Mouse (Mus musculus) left cerebral cortex, adult 2 months (tissue): Measurements from ENCODE around the gene Gm10283. TPM values are rescaled to one million over a fixed set of nuclear protein-coding genes. Genes with fewer than 3 reads are reported as not detected.
"Not testable (repeated sequence)": the region's sequence is repeated elsewhere in the genome, so short reads cannot be mapped to it uniquely, and the experiment has no call there.

Source experiments
- DNase-seq, 2 experiments: peaks; one replicate each; pipeline ENCODE4 v3.0.0; 2021 to 2022; ENCODE audit warnings: low spot score in 2 of 2, mixed read lengths in 1 of 2; ENCODE audit errors: extremely low spot score in 1 of 2
- H3K27ac ChIP-seq: fragments of 200-600 bp; 2 replicates; pipeline ENCODE4 v1.8.1; 2022
- H3K4me3 ChIP-seq: fragments of 200-600 bp; 2 replicates; pipeline ENCODE4 v1.8.1; 2022
- CTCF ChIP-seq: fragments of 200-600 bp; IDR thresholded peaks from 2 replicates; pipeline ENCODE4 v1.8.1; 2022; ENCODE audit warnings: antibody characterized with exemption, mild to moderate bottlenecking, moderate library complexity
- intact Hi-C: fragments of 180-260 bp; cut with DNase I; formaldehyde crosslinking; loops from one replicate; pipeline ENCODE4 v1.15.1; 2025
- long read RNA-seq, 2 experiments: library from polyadenylated mRNA; stranded (forward); transcript quantifications; one replicate each; pipeline ENCODE4 v2.0.0; 2021; ENCODE audit warnings: borderline mapping rate in 2 of 2
- total RNA-seq, 2 experiments: library from RNA; stranded (reverse); gene quantifications; 2 replicates each; pipeline ENCODE4 v1.2.3; 2021

Gene Gm10283
- total RNA-seq, result not detected
- long read RNA-seq, experiment 1, result 0 reads
- long read RNA-seq, experiment 2, result 0 reads

DNA sequence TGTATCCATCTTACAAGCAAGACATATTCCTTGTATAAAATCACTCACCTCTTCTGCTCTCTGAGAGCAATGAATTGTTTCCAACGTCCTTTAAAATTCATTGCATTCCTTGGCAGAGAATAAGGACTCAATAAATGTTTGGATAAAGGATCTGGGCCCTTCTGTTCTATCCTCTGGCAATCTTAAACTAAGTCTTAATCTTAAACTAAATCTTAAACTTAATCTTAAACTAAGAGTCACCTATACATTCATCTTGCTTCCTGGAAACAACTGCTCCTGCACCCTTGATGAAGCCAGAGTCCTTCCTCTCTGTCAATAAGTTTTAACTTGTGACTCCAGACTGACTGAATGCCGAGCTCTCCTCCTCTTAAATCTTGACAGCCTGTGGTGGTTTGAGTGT lies at the start of gene Gm10283:
TSS of gene Gm10283 (minus strand) at position 101 of the 400 bp plus-strand sequence.
- no peak within 1 kb of the TSS for H3K27ac ChIP-seq
- intact Hi-C loops, result loop anchor here (10.0 kb wide), 3 partner anchors 482 to 1012 kb away; partner anchors contain the start of gene Clcn3
- H3K4me3 ChIP-seq, result no peak within 1 kb of the TSS
- DNase-seq, result no peak
- TF ChIP-seq CTCF, result no peak

DNA sequence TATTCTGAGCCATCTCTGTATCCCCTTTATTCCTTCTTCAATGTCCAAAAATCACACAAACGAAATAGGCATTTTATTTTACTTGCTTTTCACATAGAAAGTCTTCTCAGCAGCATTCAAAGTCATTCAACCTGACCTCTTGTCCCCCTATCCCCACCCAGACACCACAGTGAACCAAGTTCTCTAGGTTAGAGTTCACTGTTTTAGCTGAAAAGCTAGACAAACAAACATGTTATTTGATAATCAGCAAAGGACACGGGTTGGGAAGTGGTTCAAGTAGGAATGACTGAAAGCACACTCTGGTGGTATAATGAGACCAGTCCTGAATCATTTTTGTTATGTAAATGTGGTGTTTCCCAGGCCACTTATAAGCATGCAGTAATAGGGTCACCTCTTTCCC lies 31.9 kb upstream of the Gm10283 start:
- Histone ChIP-seq H3K4me3 (no peak overlapping the region), H3K27ac (no peak overlapping the region)
- TF ChIP-seq CTCF, result no peak
- DNase-seq, result no peak
- intact Hi-C loops, result no loop called here

DNA sequence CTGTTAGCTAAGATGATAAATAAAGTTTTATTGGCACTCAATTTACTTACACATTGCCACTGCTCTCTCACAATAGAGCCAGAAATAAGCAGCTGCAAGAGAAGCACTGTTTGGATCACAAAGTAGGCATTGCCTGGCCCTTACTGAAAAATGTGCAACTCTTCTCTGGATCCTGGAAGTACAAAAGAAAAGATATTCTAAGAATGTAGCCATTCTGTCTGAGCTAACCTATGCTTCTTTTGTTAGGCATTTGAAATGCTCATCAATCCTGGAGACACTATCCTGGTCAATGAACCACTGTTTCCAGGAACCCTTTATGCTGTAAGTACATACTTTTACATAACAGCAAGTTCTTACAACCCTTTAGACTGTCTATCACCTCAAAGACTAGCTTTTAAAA lies 15.3 kb upstream of the Gm10283 start:
- Histone ChIP-seq H3K4me3 (no peak overlapping the region), H3K27ac (no peak overlapping the region)
- DNase-seq, result no peak
- intact Hi-C loops, result no loop called here
- no peak for TF ChIP-seq CTCF

GRCm38 (mm10) chr8:60505653-60506521 lies 2.9 kb upstream of the Gm10283 start, which contains the start of gene Aadat:
Gene Aadat, plus strand, starts transcription at chr8:60505932.
- Histone ChIP-seq H3K27ac (peak within 1 kb of the TSS; percentile 60), H3K4me3 (peak within 1 kb of the TSS; percentile 56)
- DNase-seq, result peak; percentile 62 to 68
- peak; percentile 86 for TF ChIP-seq CTCF
- intact Hi-C loops, result loop anchor here (2.0 to 10.0 kb wide), 5 partner anchors 85 to 1009 kb away; partner anchors contain the start of gene Clcn3

- DNase-seq, intact Hi-C loops, H3K4me3 ChIP-seq, H3K27ac ChIP-seq: not testable (repeated sequence)
Measured at GRCm38 (mm10) chr8:60495046-60495445, 8.0 kb downstream of the Gm10283 start.

DNA sequence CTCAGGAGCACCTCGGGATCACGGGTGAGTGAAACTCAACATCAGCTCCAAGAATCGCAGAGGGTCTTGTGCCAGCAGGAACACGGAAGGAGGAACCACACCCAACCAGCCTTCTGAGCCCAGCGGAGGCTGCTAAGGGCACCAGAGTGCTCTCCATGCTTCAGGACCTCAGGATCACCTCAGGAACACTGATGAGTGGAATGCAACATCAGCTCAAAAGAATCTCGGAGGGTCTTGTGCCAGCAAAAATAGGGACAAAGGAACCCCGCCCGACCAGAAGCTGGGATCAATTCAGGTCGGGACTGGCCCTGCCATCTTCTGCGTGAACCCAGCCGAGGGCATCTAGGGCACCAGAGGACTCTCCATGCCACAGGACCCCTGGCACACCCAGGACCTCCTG lies 8.4 kb downstream of the Gm10283 start:
- TF ChIP-seq CTCF, result no peak

GRCm38 (mm10) chr8:60492471-60492870 lies 10.5 kb downstream of the Gm10283 start:
- no peak for TF ChIP-seq CTCF
- intact Hi-C loops, result no loop called here
- DNase-seq, result no peak
- Histone ChIP-seq H3K27ac (no peak overlapping the region), H3K4me3 (no peak overlapping the region)

More for the DNA sequence above, 8.4 kb downstream of the Gm10283 start:
- intact Hi-C loops, result no loop called here
- Histone ChIP-seq H3K27ac (no peak overlapping the region), H3K4me3 (no peak overlapping the region)
- no peak for DNase-seq

GRCm38 (mm10) chr8:60491871-60492270 lies 11.1 kb downstream of the Gm10283 start:
- no peak overlapping the region for H3K27ac ChIP-seq
- no peak overlapping the region for H3K4me3 ChIP-seq
- intact Hi-C loops, result no loop called here
- no peak for DNase-seq
- no peak for TF ChIP-seq CTCF

GRCm38 (mm10) chr8:60490147-60490546 lies 12.9 kb downstream of the Gm10283 start:
- intact Hi-C loops, result no loop called here
- no peak for TF ChIP-seq CTCF
- no peak for DNase-seq
- Histone ChIP-seq H3K27ac (no peak overlapping the region), H3K4me3 (no peak overlapping the region)

GRCm38 (mm10) chr8:60466686-60467335 lies 36.2 kb downstream of the Gm10283 start:
- Histone ChIP-seq H3K4me3 (peak overlapping the region; percentile 46), H3K27ac (no peak overlapping the region)
- DNase-seq, result peak; percentile 76 to 79
- intact Hi-C loops, result loop anchor here (2.0 to 10.0 kb wide), 3 partner anchors 1580 to 1900 kb away; no protein-coding TSS in a partner anchor
- TF ChIP-seq CTCF, result peak; percentile 92

DNA sequence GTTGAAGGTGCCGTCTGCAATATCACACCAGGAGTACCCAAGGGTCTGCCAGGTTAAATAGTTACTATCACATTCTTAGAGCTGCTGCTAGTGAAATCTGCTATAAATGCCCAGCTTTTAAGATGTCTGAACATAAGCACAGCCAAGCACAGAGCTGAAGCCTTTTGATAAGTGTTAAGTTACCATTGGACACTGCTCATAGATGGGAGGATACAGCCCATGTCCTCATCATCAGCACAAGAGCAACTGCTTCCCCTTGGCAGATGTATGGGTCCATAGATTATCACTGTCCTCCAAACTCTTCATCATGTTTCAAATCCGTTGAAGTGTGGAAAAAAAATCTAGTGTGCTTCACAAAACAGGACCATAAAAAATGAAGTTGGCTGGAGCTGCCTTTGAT lies 53.7 kb downstream of the Gm10283 start:
- intact Hi-C loops, result loop anchor here (5.0 to 10.0 kb wide), 3 partner anchors 1064 to 1877 kb away; no protein-coding TSS in a partner anchor
- no peak overlapping the region for H3K27ac ChIP-seq
- TF ChIP-seq CTCF, result no peak
- H3K4me3 ChIP-seq, result no peak overlapping the region
- DNase-seq, result no peak

DNA sequence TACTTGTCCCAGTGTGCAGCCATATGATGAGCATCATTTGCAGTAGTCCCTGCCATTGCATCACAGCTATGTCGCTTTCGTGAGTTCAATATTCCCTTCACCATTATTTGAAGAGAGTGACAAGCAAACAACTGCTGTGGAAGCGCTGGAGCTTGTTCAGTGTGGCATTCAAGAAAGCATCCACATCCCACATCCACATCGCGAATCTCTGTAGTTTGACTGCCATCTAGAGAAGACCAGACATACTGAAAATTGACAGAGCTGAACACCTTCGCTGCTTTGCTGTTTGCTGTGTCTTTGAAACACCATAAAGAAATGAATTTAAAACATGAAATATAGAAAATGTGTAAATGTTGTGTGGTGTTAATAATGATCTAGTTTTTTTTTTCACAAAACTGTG lies 58.0 kb downstream of the Gm10283 start:
- no peak for DNase-seq
- TF ChIP-seq CTCF, result peak; percentile 54
- Histone ChIP-seq H3K27ac (no peak overlapping the region), H3K4me3 (no peak overlapping the region)
- intact Hi-C loops, result loop anchor here (5.0 to 10.0 kb wide), 3 partner anchors 1060 to 1873 kb away; no protein-coding TSS in a partner anchor
